Mouse (Mus musculus) adrenal gland, adult (tissue): ENCODE measurements around the gene Adamtsl5.
A peak's percentile ranks its signal among the peaks of the same experiment; 100 is the strongest.

Experiments
- DNase-seq, 2 experiments: peaks; one replicate each; pipeline ENCODE4 v3.0.0; 2022 to 2023; ENCODE audit warnings: low spot score in 1 of 2; ENCODE audit not compliant: inconsistent age in 2 of 2

Gene Adamtsl5

GRCm38 (mm10) chr10:80297526-80298133, 50.6 kb downstream of the Adamtsl5 start:
- DNase-seq = no peak

- no peak for DNase-seq
Measured at GRCm38 (mm10) chr10:80296824-80297223, 51.4 kb downstream of the Adamtsl5 start.

- peak; percentile 78 to 94 for DNase-seq
Measured at GRCm38 (mm10) chr10:80295618-80296425, 52.4 kb downstream of the Adamtsl5 start, which contains the start of gene Apc2. TSS of gene Apc2 (plus strand) at chr10:80295977.

GRCm38 (mm10) chr10:80294788-80295303, 53.4 kb downstream of the Adamtsl5 start:
- no peak for DNase-seq

GRCm38 (mm10) chr10:80294311-80294710, 53.9 kb downstream of the Adamtsl5 start:
- DNase-seq = no peak

GRCm38 (mm10) chr10:80293325-80293724, 54.9 kb downstream of the Adamtsl5 start:
- peak in 1 of 2 experiments; percentile 59 for DNase-seq

- DNase-seq = peak; percentile 95 to 97
Measured at GRCm38 (mm10) chr10:80292251-80293146, 55.7 kb downstream of the Adamtsl5 start, which contains the start of gene Rps15. TSS of gene Rps15 (plus strand) at chr10:80292453.
